Mouse (Mus musculus) heart, embryonic 11.5 days (tissue): ENCODE data around the gene Nav2. TPM values are rescaled to one million over a fixed set of nuclear protein-coding genes. Genes with fewer than 3 reads are reported as not detected.

Source experiments
- ATAC-seq: fragments of 200-750 bp; cut with Nextera tagmentation; replicated peaks from 2 replicates; pipeline ENCODE4 v1.8.0; 2017; ENCODE audit warnings: moderate library complexity; ENCODE audit not compliant: insufficient number of reproducible peaks, low FRiP score, low TSS enrichment
- H3K27ac ChIP-seq: fragments of 300-500 bp; sonication (generic); 2 replicates; pipeline ENCODE4 v1.5.1; 2014; ENCODE audit warnings: mild to moderate bottlenecking, low read depth, low read length
- H3K27me3 ChIP-seq: fragments of 300-500 bp; sonication (generic); 2 replicates; pipeline ENCODE4 v1.6.1; 2014; ENCODE audit warnings: mild to moderate bottlenecking, low read length, mixed read lengths; ENCODE audit not compliant: control insufficient read depth, insufficient read depth
- H3K36me3 ChIP-seq: fragments of 300-500 bp; sonication (generic); 2 replicates; pipeline ENCODE4 v1.6.1; 2014; ENCODE audit warnings: mild to moderate bottlenecking, low read length, moderate library complexity, mixed read lengths; ENCODE audit not compliant: control insufficient read depth, insufficient read depth
- H3K4me1 ChIP-seq: fragments of 300-500 bp; sonication (generic); 2 replicates; pipeline ENCODE4 v1.6.1; 2014; ENCODE audit warnings: low read length; ENCODE audit not compliant: control insufficient read depth, insufficient read depth
- H3K4me2 ChIP-seq: fragments of 300-500 bp; sonication (generic); 2 replicates; pipeline ENCODE4 v1.6.1; 2014; ENCODE audit warnings: mild to moderate bottlenecking, moderate library complexity
- H3K4me3 ChIP-seq: fragments of 300-500 bp; sonication (generic); 2 replicates; pipeline ENCODE4 v1.5.1; 2014; ENCODE audit warnings: low read depth, low read length
- H3K9ac ChIP-seq: fragments of 300-500 bp; sonication (generic); 2 replicates; pipeline ENCODE4 v1.6.1; 2014; ENCODE audit warnings: mild to moderate bottlenecking, low read depth, low read length, moderate library complexity
- H3K9me3 ChIP-seq: fragments of 300-500 bp; sonication (generic); replicated peaks from 2 replicates; pipeline ENCODE4 v1.6.1; 2016; ENCODE audit warnings: low read length; ENCODE audit not compliant: control insufficient read depth
- WGBS: fragments of 180-500 bp; shearing (Covaris S2); extraction: QIAGEN DNeasy Blood & Tissue Kit; methylation state at CpG from one replicate; pipeline ENCODE4 v1.1.7; 2014; ENCODE audit not compliant: insufficient replicate concordance; 5-methylcytosine and 5-hydroxymethylcytosine counted together
- polyA plus RNA-seq: library from polyadenylated mRNA; unstranded; fragments of >200 nt; fragmentation: Nextera tagmentation; extraction: Ambion mirVana; gene quantifications from 2 replicates; pipeline ENCODE4 v1.2.1, GENCODE M21; 2014

Nav2 gene
- polyA plus RNA-seq, 1 experiment from 2014 or later: 32.2 TPM

DNA sequence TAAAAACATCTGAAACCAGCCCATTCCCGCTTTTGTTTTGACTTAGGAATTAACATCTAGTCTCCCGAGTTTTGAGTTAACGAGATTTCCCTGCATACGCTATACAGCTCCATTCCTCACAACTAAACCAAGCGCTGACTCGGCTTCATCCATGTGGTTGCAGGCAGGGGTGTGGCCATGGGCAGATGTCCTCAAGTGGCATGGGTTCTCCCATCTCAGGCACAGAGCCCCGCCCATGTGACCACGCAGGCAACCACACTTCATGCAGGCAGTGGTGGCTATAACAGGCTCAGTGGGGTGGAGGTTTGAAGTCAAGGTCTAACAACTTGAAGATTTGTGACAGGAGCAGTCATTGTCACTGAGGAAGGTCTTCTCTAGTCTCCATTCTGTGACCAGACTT is 138.8 kb downstream of the Nav2 start:
- no peak overlapping the region for H3K27ac ChIP-seq
- WGBS: 54% methylated on average over 8 of the region's 8 CpGs
- no peak overlapping the region for H3K9ac ChIP-seq
- no peaks in the 10 kb centered on the region for H3K36me3 ChIP-seq
- ATAC-seq: no peak
- H3K4me3 ChIP-seq: no peak overlapping the region
- H3K4me2 ChIP-seq: no peak overlapping the region
- peaks cover 8% of the 10 kb centered on the region; the same call in 1 of the 2 replicates for H3K4me1 ChIP-seq
- no peaks in the 10 kb centered on the region for H3K27me3 ChIP-seq
- H3K9me3 ChIP-seq: no peaks in the 10 kb centered on the region

DNA sequence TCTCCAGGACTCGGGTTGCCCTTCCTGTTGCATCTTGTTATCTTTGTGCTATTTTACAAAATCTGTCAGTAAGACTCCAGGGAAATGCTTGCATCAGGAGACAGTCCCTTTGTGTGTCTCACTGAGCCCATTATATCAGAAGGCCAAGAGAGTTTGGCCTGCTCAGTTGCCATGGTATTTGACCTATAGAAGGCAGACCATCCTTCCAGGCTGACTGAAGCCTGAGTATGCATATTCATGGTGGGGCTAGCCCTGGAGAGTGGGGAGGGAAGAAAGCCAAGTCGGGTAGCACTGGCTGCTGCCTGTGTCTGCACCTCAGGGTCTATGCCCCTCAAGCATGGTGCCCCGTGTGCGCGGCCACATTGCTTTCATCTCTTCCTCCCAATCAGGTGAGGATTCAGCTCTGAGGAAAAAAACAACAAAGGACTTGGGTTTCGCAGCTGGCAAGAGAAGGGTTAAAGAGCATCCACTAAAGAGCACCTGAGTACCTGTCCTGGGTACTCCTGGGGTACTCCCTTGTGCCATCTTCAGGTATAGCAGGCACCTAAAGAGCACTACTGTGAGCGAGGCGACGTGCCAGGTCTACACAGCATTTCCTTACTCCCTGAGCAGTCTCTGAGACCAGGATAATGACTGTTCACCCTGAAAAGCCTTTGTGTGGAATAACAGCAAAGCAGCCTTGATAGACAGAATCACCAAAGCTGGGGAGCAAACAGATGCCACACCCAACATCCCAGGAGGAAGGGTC is 144.5 kb downstream of the Nav2 start:
- Histone ChIP-seq H3K36me3 (no peaks in the 10 kb centered on the region), H3K4me2 (no peak overlapping the region), H3K9me3 (no peaks in the 10 kb centered on the region), H3K27me3 (no peaks in the 10 kb centered on the region), H3K4me3 (no peak overlapping the region), H3K27ac (no peak overlapping the region), H3K9ac (no peak overlapping the region), H3K4me1 (no peaks in the 10 kb centered on the region; the same call in 1 of the 2 replicates)
- WGBS: 82% methylated on average over 9 of the region's 9 CpGs
- ATAC-seq: no peak

DNA sequence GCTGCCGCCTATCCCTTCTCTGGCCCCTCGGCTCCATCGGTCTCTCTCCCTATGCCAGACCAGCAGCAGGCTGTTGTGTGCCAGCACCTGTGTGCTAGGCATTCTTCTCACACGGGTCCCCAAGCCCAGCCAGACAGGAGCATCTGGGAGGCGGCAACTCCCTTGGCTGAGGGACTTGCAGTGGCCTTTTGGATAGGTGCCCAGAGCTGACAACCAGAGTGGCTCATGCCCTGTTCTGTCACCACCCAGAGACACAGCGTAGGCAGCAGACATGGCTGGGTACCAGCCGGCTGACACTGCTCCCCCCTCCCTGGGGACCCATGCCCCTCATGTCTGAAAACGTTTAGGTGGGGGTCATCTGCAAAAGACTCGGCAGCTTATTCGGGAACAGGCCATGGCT is 146.8 kb downstream of the Nav2 start:
- no peak overlapping the region for H3K27ac ChIP-seq
- ATAC-seq: no peak
- WGBS: 79% methylated on average over 10 of the region's 10 CpGs

DNA sequence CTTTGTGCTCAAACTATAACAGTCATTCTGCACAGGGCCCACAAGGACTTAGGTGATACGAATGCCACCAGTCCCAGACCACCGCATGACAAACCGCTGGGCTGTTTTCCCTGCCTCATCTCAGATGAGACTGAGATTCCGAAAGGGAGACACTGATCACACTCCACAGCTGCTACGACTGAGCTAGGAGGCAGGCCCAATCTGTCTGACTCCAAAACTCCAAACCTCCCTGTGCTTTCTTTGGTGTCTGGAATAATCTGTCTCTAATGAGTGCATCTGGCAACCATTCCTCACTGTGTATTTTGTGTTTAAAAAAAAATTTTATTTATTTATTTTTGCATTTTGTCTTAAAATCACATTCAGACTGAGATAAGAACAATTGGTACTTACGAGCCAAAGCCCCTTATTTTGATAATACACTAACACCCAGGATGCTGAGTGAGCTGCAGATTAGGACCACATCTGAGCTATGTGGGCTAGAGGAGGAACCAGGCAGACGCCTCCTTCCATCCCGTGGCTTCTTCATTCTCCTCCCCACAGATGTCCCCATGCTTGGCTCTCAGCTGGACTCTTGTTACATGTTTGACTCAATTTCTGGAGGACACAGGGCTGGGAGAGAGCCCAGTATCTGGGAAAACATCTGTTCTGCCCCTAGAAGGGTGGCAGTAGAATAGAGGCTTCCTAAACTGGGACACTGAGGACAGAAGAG is 149.9 kb downstream of the Nav2 start:
- Histone ChIP-seq H3K4me3 (no peak overlapping the region), H3K4me1 (no peaks in the 10 kb centered on the region)
- 57% methylated on average over 8 of the region's 8 CpGs for WGBS

More for the DNA sequence above, 146.8 kb downstream of the Nav2 start:
- Histone ChIP-seq H3K9me3 (no peaks in the 10 kb centered on the region), H3K9ac (no peak overlapping the region), H3K27me3 (no peaks in the 10 kb centered on the region), H3K4me1 (no peaks in the 10 kb centered on the region; the same call in 1 of the 2 replicates), H3K36me3 (no peaks in the 10 kb centered on the region), H3K4me2 (no peak overlapping the region), H3K4me3 (no peak overlapping the region)

DNA sequence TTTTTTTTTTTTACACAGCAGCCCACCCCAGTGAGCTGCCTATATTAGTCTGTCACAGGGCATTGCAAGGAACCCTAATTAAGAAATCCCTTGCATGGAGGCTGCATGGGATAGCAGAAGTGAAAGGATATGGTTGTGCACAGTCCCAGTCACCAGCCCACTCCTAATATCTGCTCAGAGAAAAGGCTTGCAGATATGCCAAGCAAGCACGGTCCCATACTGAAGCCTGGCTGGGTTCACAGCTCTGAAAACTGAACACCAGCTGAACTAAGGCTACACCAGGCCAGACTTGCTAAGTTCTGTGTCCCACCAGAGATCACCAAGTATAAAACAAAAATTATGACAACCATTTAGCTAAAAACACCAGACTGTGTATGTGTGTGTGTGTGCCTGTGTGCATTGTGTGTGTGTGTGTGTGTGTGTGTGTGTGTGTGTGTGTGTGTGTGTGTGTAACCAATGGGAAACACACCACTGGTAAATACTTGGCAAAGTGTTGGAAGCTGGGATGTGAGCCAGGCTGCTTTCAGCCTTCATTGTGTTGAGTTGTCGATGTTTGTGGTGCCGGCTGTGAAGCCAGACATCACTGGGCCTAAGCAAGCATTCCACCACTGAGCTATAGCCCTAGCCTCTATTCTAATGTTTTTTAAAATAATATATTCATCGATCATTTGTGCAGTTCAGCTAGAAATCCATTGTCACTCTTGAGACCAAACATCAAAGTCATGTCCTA is 156.4 kb downstream of the Nav2 start:
- H3K27me3 ChIP-seq: no peaks in the 10 kb centered on the region
- H3K4me1 ChIP-seq: no peaks in the 10 kb centered on the region
- no peaks in the 10 kb centered on the region for H3K9me3 ChIP-seq
- no peak overlapping the region for H3K4me2 ChIP-seq
- no peaks in the 10 kb centered on the region for H3K36me3 ChIP-seq
- no peak overlapping the region for H3K27ac ChIP-seq
- 67% methylated on average over 4 of the region's 4 CpGs for WGBS
- ATAC-seq: no peak
- no peak overlapping the region for H3K4me3 ChIP-seq
- H3K9ac ChIP-seq: no peak overlapping the region

More for the DNA sequence above, 149.9 kb downstream of the Nav2 start:
- Histone ChIP-seq H3K27me3 (no peaks in the 10 kb centered on the region), H3K27ac (no peak overlapping the region), H3K4me2 (no peak overlapping the region), H3K9ac (no peak overlapping the region), H3K36me3 (no peaks in the 10 kb centered on the region), H3K9me3 (no peaks in the 10 kb centered on the region)
- ATAC-seq: no peak

DNA sequence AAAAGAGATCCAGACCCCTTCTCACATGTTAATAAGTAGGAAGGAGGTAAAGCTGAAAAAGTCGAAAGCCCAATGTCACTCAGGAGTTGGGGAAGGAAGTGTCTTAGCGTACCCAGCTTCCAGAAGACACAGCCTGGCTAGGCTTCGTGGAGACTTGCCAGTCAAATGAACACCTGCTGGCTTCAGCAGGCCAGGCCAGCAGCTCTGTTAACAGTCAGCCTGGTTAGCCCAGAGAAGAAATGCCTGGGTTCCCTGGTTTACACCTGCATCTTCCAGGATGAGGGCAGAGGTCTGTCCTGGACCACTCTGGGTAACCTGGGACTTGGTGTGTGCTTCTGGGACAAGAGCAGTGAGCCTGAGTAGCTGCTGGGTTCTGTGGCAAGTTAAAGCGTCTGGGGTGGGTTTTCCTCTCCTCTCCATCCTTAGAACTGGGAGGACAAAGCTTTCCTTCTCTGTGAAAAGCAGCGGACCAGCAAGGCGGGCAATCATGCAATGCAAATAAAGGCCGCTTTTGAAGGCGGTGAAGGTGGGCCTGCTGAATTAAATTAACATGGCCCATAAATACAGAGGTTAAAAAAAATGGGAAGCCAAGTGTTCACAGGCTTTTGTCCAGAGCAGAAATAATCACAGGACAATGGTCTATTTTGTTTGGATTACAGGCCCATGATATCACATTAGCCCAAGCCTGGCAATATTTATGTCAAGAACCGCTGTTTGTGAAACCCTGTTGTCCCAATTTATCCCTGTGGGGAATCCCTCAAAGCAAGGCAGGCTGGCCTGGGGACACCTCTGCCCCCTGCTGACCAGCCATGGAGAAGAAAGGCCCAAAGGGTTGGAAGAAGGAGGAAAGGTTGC is 157.3 kb downstream of the Nav2 start:
- Histone ChIP-seq H3K4me1 (no peaks in the 10 kb centered on the region), H3K9me3 (no peaks in the 10 kb centered on the region), H3K4me2 (no peak overlapping the region), H3K9ac (no peak overlapping the region), H3K27ac (no peak overlapping the region), H3K4me3 (no peak overlapping the region), H3K27me3 (no peaks in the 10 kb centered on the region), H3K36me3 (no peaks in the 10 kb centered on the region)
- no peak for ATAC-seq
- WGBS: 69% methylated on average over 9 of the region's 9 CpGs

DNA sequence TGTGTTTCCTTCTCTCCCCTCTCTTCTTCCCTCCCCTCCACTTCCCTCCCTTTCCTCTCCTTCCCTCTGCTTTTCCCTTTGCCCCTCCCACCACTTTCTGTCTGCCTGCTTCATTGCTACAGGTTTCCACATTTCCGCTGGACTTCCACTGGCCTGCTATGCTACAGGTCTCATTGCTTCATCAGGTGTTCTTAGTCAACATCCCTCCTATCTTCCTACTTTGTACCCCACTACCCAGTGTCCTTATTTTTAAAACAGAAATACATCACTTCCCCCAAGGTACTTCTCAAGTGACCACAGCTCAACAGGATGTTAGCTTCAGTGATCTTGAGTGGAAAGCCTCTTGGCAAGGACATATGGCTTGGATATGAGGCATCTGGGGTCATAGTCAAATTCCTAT is 158.3 kb downstream of the Nav2 start:
- Histone ChIP-seq H3K4me2 (no peak overlapping the region), H3K27me3 (no peaks in the 10 kb centered on the region), H3K4me3 (no peak overlapping the region), H3K4me1 (peaks cover 6% of the 10 kb centered on the region; the same call in 1 of the 2 replicates), H3K9ac (no peak overlapping the region), H3K27ac (no peak overlapping the region), H3K9me3 (no peaks in the 10 kb centered on the region), H3K36me3 (no peaks in the 10 kb centered on the region)
- no peak for ATAC-seq
- 92% methylated on average over 1 of the region's 1 CpGs for WGBS

DNA sequence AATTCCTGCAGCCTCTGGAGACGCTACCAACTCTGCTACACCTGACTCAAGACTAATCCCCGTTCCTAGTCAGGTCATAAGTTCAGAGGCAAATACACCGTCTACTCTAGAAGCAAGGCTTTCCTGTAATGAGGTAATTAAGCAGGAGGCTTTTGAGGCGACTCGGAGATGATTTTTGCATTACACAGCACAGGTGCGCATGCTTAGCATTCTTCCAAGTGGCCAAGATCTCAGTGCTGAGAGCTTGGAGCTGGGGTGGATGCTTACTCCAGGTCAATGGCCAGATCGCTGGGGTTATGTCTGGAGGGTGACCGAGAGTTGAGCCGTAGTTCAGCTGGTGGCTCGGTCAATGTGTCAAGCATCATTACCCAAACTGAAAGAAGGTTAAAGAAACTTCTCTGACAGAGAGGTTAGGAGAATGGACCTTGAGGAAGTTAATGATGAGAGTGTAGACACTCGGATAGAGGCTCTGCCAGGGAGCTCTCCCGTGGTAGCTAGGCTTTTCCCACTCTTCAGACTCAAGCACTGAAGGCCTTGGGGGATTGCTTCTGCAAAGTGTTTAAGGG is 161.0 kb downstream of the Nav2 start:
- no peak overlapping the region for H3K4me3 ChIP-seq
- H3K27me3 ChIP-seq: no peaks in the 10 kb centered on the region
- H3K4me2 ChIP-seq: no peak overlapping the region
- 71% methylated on average over 12 of the region's 12 CpGs for WGBS
- no peak overlapping the region for H3K27ac ChIP-seq
- H3K4me1 ChIP-seq: peaks cover 6% of the 10 kb centered on the region; the same call in 1 of the 2 replicates
- no peak overlapping the region for H3K9ac ChIP-seq
- no peaks in the 10 kb centered on the region for H3K9me3 ChIP-seq
- no peaks in the 10 kb centered on the region for H3K36me3 ChIP-seq
- ATAC-seq: no peak
